Comparison of ENCODE assay signal across 8 mouse cellular contexts in genomic region chr13:119596321-119597211, GRCm38 (mm10). TPM values are rescaled to one million over a fixed set of nuclear protein-coding genes. Genes with fewer than 3 reads are reported as not detected.
DNase-seq lines count a peak whose midpoint lies in the region; ATAC-seq and TF ChIP-seq lines count a peak whose summit lies in the region.
"Not testable (repeated sequence)": the region's sequence is repeated elsewhere in the genome, so short reads cannot be mapped to it uniquely, and the experiment has no call there.

No protein-coding gene starts in this region.

- TF ChIP-seq CTCF in gastrocnemius, adult 2 months (IDR thresholded peaks at IDR 0.05): not testable (repeated sequence)

- peak; percentile 47 for DNase-seq in T-cell, adult 2 months (ENCODE audit: low spot score)
- peak; percentile 93 for DNase-seq in embryo, embryonic 10 days (ENCODE audit: low spot score)
- DNase-seq in gastrocnemius, adult 2 months: peak; percentile 28
- DNase-seq in midbrain, embryonic 10.5 days (ENCODE audit: low spot score): peak; percentile 81
- peak; percentile 22 for DNase-seq in right cerebral cortex, adult 18-20 months
- DNase-seq in urinary bladder, postnatal 25 days (ENCODE audit: low spot score): peak; percentile 43

- H3K4me1 ChIP-seq in hindbrain, embryonic 15.5 days (replicated peaks); limb, embryonic 15.5 days; midbrain, embryonic 10.5 days: not testable (repeated sequence)

- not testable (repeated sequence) for H3K27me3 ChIP-seq in hindbrain, embryonic 15.5 days; limb, embryonic 15.5 days; midbrain, embryonic 10.5 days (ENCODE audit: low read depth, poor library complexity, severe bottlenecking)

- H3K4me3 ChIP-seq in gastrocnemius, adult 2 months; hindbrain, embryonic 15.5 days; limb, embryonic 15.5 days; midbrain, embryonic 10.5 days: not testable (repeated sequence)

- H3K4me2 ChIP-seq in hindbrain, embryonic 15.5 days; limb, embryonic 15.5 days: not testable (repeated sequence)

- not testable (repeated sequence) for H3K9ac ChIP-seq in hindbrain, embryonic 15.5 days; limb, embryonic 15.5 days

- 74% methylated on average over 15 of the region's 16 CpGs for WGBS in hindbrain, embryonic 15.5 days
- WGBS in limb, embryonic 15.5 days: 70% methylated on average over 16 of the region's 16 CpGs
- WGBS in midbrain, embryonic 10.5 days: 71% methylated on average over 16 of the region's 16 CpGs

- peak; percentile 93 for ATAC-seq in hindbrain, embryonic 15.5 days (ENCODE audit: low FRiP score, low read depth)
- peak; percentile 93 for ATAC-seq in limb, embryonic 15.5 days (ENCODE audit: insufficient number of reproducible peaks, low FRiP score, low TSS enrichment, low read depth)

- H3K27ac ChIP-seq in gastrocnemius, adult 2 months; hindbrain, embryonic 15.5 days (replicated peaks); limb, embryonic 15.5 days; midbrain, embryonic 10.5 days (replicated peaks): not testable (repeated sequence)

- H3K36me3 ChIP-seq in hindbrain, embryonic 15.5 days; limb, embryonic 15.5 days; midbrain, embryonic 10.5 days: not testable (repeated sequence)

- intact Hi-C loops in gastrocnemius, adult 2 months (cut with DNase I): not testable (repeated sequence)

- H3K9me3 ChIP-seq in hindbrain, embryonic 15.5 days: peaks cover 17% of the 10 kb centered on the region
- H3K9me3 ChIP-seq in limb, embryonic 15.5 days: peaks cover 12% of the 10 kb centered on the region
- peaks cover 15% of the 10 kb centered on the region for H3K9me3 ChIP-seq in midbrain, embryonic 10.5 days (replicated peaks)

RNA-seq across cellular contexts. Expression of gene Ccl28, which starts 27.1 kb away (rescaled TPM):
- total RNA-seq in gastrocnemius, adult 2 months (2021): 1 to 10 TPM in 1 of 2 experiments, under 1 TPM in 1; 0.61 to 1.9 TPM
- 0.18 and 0.62 TPM in 2 replicates for polyA plus RNA-seq in hindbrain, embryonic 15.5 days (2015; fragmentation: Nextera tagmentation; extraction: Ambion mirVana)
- 0.12 TPM in 1 of 2 replicates, not detected in the other for polyA plus RNA-seq in limb, embryonic 15.5 days (2015; fragmentation: Nextera tagmentation; extraction: Ambion mirVana)
- 0.10 and 0.11 TPM in 2 replicates for polyA plus RNA-seq in midbrain, embryonic 10.5 days (2016; fragmentation: Nextera tagmentation; extraction: Ambion mirVana)

Comparison
In these comparisons a context has a peak if more than half of its experiments do, and no peak if none do; other contexts are left out.
1. DNase-seq: peak in every context shown above with its lines; median percentile 93 in embryo, embryonic 10 days; 81 in midbrain, embryonic 10.5 days; 47 in T-cell, adult 2 months; 43 in urinary bladder, postnatal 25 days; 28 in gastrocnemius, adult 2 months; 22 in right cerebral cortex, adult 18-20 months.